Mouse (Mus musculus) olfactory bulb, adult 2 months (tissue): Measurements from ENCODE around the gene Aurka.

ENCODE experiments used
- CTCF ChIP-seq: fragments of 200-500 bp; IDR thresholded peaks from 2 replicates; pipeline ENCODE4 v1.5.1; 2012; ENCODE audit warnings: low read depth, mild to moderate bottlenecking, low read length, moderate library complexity; ENCODE audit not compliant: insufficient read depth
- POLR2A ChIP-seq: fragments of 200-500 bp; IDR thresholded peaks from 2 replicates; pipeline ENCODE4 v1.6.1; 2012; ENCODE audit warnings: mild to moderate bottlenecking, low read depth, low read length, moderate library complexity; ENCODE audit not compliant: insufficient read depth

- no peak for TF ChIP-seq CTCF
- no peak for TF ChIP-seq POLR2A
Measured at GRCm38 (mm10) chr2:172412454-172412853, 42.1 kb upstream of the Aurka start.
